Mouse (Mus musculus) olfactory bulb, adult 2 months (tissue): ENCODE data around the gene Gm12248.

Experiments used
- CTCF ChIP-seq: fragments of 200-500 bp; IDR thresholded peaks from 2 replicates; pipeline ENCODE4 v1.5.1; 2012; ENCODE audit warnings: low read depth, mild to moderate bottlenecking, low read length, moderate library complexity; ENCODE audit not compliant: insufficient read depth
- POLR2A ChIP-seq: fragments of 200-500 bp; IDR thresholded peaks from 2 replicates; pipeline ENCODE4 v1.6.1; 2012; ENCODE audit warnings: mild to moderate bottlenecking, low read depth, low read length, moderate library complexity; ENCODE audit not compliant: insufficient read depth

- TF ChIP-seq CTCF (no peak), POLR2A (no peak)
These were observed 28.4 kb upstream of the Gm12248 start for GRCm38 (mm10) chr11:58121351-58121750.
